Comparison of ENCODE assay signal across 15 mouse cellular contexts in the genomic region with DNA sequence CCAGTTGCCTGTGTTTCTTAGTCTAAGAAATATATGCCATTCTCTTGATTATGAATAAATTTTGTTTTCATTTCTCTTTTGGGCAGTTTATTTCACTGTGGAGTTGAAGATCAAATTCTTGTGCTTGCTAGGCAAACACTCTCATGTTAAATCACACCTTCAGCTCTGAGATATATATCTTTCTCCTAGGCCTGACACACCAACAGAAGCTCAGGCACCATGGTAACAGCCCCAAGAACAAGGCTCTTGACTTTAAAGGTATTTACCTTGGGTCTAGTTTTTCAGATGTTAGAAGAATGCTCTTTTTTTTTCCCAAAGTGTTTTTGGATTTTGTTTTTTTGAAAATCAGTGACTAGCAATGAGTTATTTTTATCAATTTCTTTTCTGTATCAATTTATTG. TPM values are rescaled to one million over a fixed set of nuclear protein-coding genes. Genes with fewer than 3 reads are reported as not detected.
"Had no signal": no experiment of that assay in that cellular context is flagged by ENCODE, and none has a peak within 500 bp of the region (broad histone marks: within the 10 kb centered on the region; RNA-seq: fewer than 3 reads in every experiment).

No protein-coding gene starts in this region.

- H3K27me3 ChIP-seq: liver, embryonic 15.5 days; stomach, embryonic 15.5 days had no signal

- DNase-seq: kidney, adult 8-10 months; kidney, postnatal 36 days; layer of hippocampus, adult 9-11 months; lung, adult 2 months; retina, postnatal 1 day; right cerebral cortex, postnatal 4 days; spleen, adult 18-20 months; thymus, adult 2 months; thymus, postnatal 36 days had no signal

- ATAC-seq: intestine, postnatal 0 days had no signal

- H3K9ac ChIP-seq: liver, embryonic 15.5 days; neural tube, embryonic 13.5 days; stomach, embryonic 15.5 days had no signal

- H3K4me1 ChIP-seq: liver, embryonic 15.5 days; stomach, embryonic 15.5 days had no signal

- H3K36me3 ChIP-seq: liver, embryonic 15.5 days; neural tube, embryonic 13.5 days; stomach, embryonic 15.5 days had no signal

- H3K27ac ChIP-seq: limb, embryonic 10.5 days; liver, embryonic 15.5 days; stomach, embryonic 15.5 days had no signal

- H3K9me3 ChIP-seq: limb, embryonic 10.5 days; liver, embryonic 15.5 days; stomach, embryonic 15.5 days had no signal

- H3K4me2 ChIP-seq: liver, embryonic 11.5 days; liver, embryonic 15.5 days; neural tube, embryonic 13.5 days; stomach, embryonic 15.5 days had no signal

- H3K4me3 ChIP-seq: limb, embryonic 10.5 days; liver, embryonic 15.5 days; neural tube, embryonic 13.5 days; stomach, embryonic 15.5 days had no signal

RNA-seq across cellular contexts. Expression of a gene that starts 12.4 kb away (rescaled TPM):
- polyA plus RNA-seq: limb, embryonic 10.5 days; liver, embryonic 11.5 days; liver, embryonic 15.5 days; lung, adult 2 months had no signal

RNA-seq across cellular contexts. Expression of a gene that starts 44.9 kb away (rescaled TPM):
- polyA plus RNA-seq: limb, embryonic 10.5 days; liver, embryonic 11.5 days; neural tube, embryonic 13.5 days had no signal
